Mouse (Mus musculus): ENCODE measurements around the gene Uggt1. TPM values are rescaled to one million over a fixed set of nuclear protein-coding genes. Genes with fewer than 3 reads are reported as not detected.

Gene Uggt1
- polyA plus RNA-seq, 1 experiment from 2014 or later, result 55.0 TPM

Small RNAs within 50 kb of the gene (microRNA-seq; reads per million reads assigned to microRNA genes)
- gene Mir6897, result 1.3 reads per million

Other genes starting within 250 kb of the Uggt1 start
- gene Hs6st1, start 176.3 kb downstream of the Uggt1 start, polyA plus RNA-seq (2015; fragmentation: Nextera tagmentation; extraction: Ambion mirVana), result 4.8 and 5.2 TPM in 2 replicates
- 19.6 and 21.4 TPM in 2 replicates for gene Neurl3, start 30.0 kb upstream of the Uggt1 start, polyA plus RNA-seq (2015; fragmentation: Nextera tagmentation; extraction: Ambion mirVana)
- gene Arid5a, start 63.0 kb upstream of the Uggt1 start, polyA plus RNA-seq (2015; fragmentation: Nextera tagmentation; extraction: Ambion mirVana), result 4.8 and 4.9 TPM in 2 replicates
- 40.6 and 41.1 TPM in 2 replicates for gene Kansl3, start 124.5 kb upstream of the Uggt1 start, polyA plus RNA-seq (2015; fragmentation: Nextera tagmentation; extraction: Ambion mirVana)
- gene Fer1l5, start 127.6 kb upstream of the Uggt1 start, polyA plus RNA-seq (2015; fragmentation: Nextera tagmentation; extraction: Ambion mirVana), result 0.74 and 0.96 TPM in 2 replicates
- 37.8 and 39.2 TPM in 2 replicates for gene Lman2l, start 200.6 kb upstream of the Uggt1 start, polyA plus RNA-seq (2015; fragmentation: Nextera tagmentation; extraction: Ambion mirVana)
- 16.7 and 18.5 TPM in 2 replicates for gene Cnnm4, start 226.9 kb upstream of the Uggt1 start, polyA plus RNA-seq (2015; fragmentation: Nextera tagmentation; extraction: Ambion mirVana)